Mouse (Mus musculus) induced T-regulatory cell, adult 2 months (primary cell): ENCODE measurements around the gene Tcta.
"Not testable (repeated sequence)": the region's sequence is repeated elsewhere in the genome, so short reads cannot be mapped to it uniquely, and the experiment has no call there.

Experiments used
- DNase-seq: peaks from one replicate; pipeline ENCODE4 v3.0.0-alpha.2; 2012; ENCODE audit warnings: low read depth

Tcta gene

GRCm38 (mm10) chr9:108271941-108272340, 34.0 kb downstream of the Tcta start:
- no peak for DNase-seq

GRCm38 (mm10) chr9:108268701-108269100, 37.3 kb downstream of the Tcta start:
- not testable (repeated sequence) for DNase-seq

GRCm38 (mm10) chr9:108267691-108268090, 38.3 kb downstream of the Tcta start:
- DNase-seq: no peak

- DNase-seq: no peak
Measured at GRCm38 (mm10) chr9:108266261-108266935, 39.6 kb downstream of the Tcta start.

- no peak for DNase-seq
Measured at GRCm38 (mm10) chr9:108264191-108264921, 41.6 kb downstream of the Tcta start.

- DNase-seq: peak; percentile 95
Measured at GRCm38 (mm10) chr9:108263690-108264190, 42.2 kb downstream of the Tcta start, which contains the start of gene Dag1. Gene Dag1, minus strand, starts transcription at chr9:108263958.

- no peak for DNase-seq
Measured at GRCm38 (mm10) chr9:108263131-108263681, 42.8 kb downstream of the Tcta start.

GRCm38 (mm10) chr9:108262494-108263049, 43.4 kb downstream of the Tcta start:
- DNase-seq: no peak

GRCm38 (mm10) chr9:108261865-108262264, 44.1 kb downstream of the Tcta start:
- DNase-seq: no peak

GRCm38 (mm10) chr9:108260526-108260925, 45.4 kb downstream of the Tcta start:
- DNase-seq: no peak
